Mouse (Mus musculus): ENCODE measurements at regions not wholly inside any gene's neighbourhood (a gene's known extent, or its start where the extent isn't known, plus 50 kb on each side); places are given as distances from the start of the nearest gene placed in this dataset.

DNA sequence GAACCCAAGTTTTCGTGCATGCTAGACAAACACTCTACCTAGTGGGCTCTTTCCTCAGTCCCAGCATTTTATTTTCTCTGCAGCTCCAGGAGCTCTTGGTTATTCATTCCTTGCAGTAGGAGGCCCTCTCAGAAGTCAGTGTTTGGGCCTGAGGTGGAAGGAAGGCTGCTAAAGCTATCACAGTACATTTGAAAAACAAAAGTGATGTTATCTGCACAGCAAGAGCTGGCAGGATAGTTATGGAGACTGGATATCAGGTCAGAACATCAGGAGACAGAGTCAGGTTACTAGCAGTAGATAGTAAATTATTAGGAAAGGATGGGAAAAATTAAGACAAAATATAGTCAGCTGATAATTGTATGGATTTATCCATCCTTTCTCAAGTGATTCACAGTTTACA is 152.2 kb downstream of the Mtx2 start:
- no peak for DNase-seq

DNA sequence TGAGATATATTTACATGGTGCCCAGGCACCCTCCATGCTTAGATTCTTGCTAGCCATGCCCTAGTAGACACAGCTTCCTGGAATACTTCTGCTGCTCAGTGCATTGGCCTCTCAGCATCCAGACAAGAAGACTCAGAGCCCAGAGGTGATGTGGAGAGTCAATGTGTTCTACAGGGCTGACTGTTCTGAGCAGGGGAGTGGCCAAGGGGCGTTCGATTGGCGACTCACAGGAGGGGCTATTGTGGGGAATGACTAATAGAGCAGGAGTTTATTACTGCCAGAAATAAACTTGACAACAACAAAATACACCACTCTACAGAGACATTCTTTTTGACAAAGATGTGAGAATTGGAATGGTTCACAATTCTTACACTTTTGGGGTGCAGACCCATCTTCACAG is 156.3 kb downstream of the Mtx2 start:
- no peak for DNase-seq

- DNase-seq: no peak
Observed at GRCm38 (mm10) chr2:74993802-74994201, 168.2 kb downstream of the Mtx2 start.

- DNase-seq: no peak
Observed at GRCm38 (mm10) chr2:74994998-74995397, 169.4 kb downstream of the Mtx2 start.

DNA sequence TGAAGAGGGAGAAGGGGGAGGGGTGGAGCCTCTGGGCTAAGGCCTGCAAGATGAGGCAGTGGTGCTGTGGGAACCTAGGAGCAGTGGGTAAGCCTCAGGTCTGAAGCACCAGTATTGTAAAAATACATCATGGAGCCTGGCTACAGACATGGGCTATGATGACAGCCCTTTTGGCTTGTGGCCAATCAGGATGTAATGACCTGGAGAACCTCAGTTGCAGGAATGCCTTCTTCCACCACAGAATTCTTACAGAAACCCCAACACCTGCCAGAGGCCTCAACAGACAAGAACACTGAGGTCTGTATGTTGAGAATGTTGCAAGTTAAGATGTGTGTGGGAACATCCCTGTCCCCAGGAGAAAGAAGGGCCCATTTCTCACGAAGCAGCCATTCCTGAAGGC is 172.1 kb downstream of the Mtx2 start:
- DNase-seq: no peak

- DNase-seq: peak; percentile 61 to 70
Observed at GRCm38 (mm10) chr2:75000368-75000796, 174.8 kb downstream of the Mtx2 start.

GRCm38 (mm10) chr2:75002562-75002961 is 177.0 kb downstream of the Mtx2 start:
- DNase-seq: no peak

GRCm38 (mm10) chr2:75008116-75008515 is 182.5 kb downstream of the Mtx2 start:
- peak in 1 of 2 experiments; percentile 24 for DNase-seq

DNA sequence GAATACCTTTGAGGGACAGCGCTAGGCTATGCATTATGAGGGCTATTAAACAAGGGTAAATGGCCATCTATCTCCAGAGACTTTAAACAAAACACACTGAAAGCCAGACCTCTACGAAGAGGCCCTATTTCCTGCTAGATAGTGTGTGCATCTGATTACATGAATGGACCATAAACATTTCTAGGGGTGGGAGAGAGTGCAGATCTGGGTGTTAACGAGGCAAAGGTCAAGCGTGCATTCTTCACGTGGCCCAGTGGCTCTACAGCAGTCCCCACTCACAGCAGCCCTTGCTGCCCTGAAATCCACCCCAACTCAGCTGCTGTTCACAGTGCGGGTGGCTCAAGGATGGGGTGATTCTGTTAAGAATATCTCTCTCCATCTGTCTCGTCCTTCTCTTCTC is 185.0 kb downstream of the Mtx2 start:
- DNase-seq: no peak

- DNase-seq: no peak
Observed at GRCm38 (mm10) chr2:75012046-75012445, 186.4 kb downstream of the Mtx2 start.

DNA sequence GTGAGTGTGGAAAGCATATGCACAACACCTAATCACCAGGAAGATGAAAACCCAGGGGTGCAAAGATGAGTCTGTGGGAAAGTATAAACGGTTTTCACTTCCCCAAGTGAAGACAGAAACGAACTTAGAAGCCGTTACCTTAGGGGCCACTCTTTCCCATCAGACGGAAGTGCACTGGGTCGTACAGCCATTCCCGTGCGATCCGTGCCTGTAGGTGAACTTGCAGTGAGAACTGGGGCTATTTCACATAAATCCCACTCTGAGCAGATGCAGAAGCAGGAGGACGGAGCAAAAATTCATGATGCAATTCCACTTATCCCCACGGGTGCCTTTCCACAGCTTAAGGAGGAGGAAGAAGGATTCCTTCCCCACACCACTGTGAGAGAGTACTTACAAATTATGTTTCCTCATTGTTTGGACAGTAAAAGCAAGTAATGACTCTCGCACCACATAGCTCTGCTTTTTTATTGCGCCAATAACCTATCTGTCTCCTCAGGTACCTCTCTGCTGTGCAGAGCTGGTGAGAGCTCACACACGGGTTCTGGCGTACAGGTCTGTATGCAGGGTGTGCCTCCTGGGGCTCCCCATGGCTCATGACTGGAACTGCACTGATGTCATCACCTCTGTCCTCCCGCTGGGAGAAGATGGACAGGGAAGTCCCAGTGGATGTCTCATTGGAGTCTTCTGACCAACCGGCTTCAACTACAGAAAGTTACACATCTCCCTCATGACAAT is 189.6 kb downstream of the Mtx2 start:
- DNase-seq: no peak

- DNase-seq: peak; percentile 24 to 40
Observed at GRCm38 (mm10) chr2:75019459-75019858, 193.9 kb downstream of the Mtx2 start.

- DNase-seq: peak; percentile 28 to 63
Observed at GRCm38 (mm10) chr2:75021639-75022038, 196.0 kb downstream of the Mtx2 start.

- DNase-seq: no peak
Observed at GRCm38 (mm10) chr2:75028151-75028550, 202.5 kb downstream of the Mtx2 start.

GRCm38 (mm10) chr2:75029089-75029693 is 203.6 kb downstream of the Mtx2 start:
- peak in 1 of 2 experiments; percentile 16 for DNase-seq

DNA sequence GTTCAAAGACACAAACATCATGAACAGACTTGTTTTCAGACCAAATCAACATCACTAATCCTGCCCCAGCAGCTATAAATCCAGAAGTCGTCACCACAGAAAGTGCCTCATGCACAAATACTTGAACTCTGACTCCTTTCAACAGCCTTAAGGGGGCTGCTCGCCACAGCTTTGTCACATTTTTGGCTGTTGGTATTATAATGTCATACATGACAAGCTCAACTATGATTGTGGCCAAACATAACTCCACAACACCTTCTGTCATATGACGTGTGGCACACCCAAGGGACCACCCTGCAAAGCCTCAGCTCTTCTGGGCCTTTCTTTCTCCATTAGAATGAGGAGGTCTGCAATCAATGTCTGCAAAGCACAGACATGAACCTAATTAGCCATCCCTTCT is 209.1 kb downstream of the Mtx2 start:
- DNase-seq: no peak

DNA sequence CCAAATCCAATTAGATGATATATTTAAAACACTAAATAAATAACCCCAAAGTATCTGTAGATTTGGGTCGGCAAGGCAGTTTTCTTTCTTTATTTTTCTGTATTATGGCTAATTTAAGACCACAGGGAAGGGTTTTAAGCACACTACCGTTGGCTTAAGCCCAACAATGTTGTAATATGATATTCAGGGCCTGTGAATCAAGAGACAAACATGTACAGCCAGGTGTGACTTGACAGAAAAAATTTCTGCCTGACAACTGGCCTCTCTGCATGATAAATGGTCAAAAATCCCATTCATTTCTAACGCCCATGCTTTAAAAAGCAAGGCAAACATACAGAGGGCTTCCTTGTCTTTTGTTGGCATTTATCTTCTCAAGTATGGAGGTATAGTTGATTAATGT is 213.5 kb downstream of the Mtx2 start:
- no peak for DNase-seq

GRCm38 (mm10) chr2:75046892-75047291 is 221.3 kb downstream of the Mtx2 start:
- DNase-seq: no peak

GRCm38 (mm10) chr2:75048071-75048470 is 222.5 kb downstream of the Mtx2 start:
- no peak for DNase-seq

DNA sequence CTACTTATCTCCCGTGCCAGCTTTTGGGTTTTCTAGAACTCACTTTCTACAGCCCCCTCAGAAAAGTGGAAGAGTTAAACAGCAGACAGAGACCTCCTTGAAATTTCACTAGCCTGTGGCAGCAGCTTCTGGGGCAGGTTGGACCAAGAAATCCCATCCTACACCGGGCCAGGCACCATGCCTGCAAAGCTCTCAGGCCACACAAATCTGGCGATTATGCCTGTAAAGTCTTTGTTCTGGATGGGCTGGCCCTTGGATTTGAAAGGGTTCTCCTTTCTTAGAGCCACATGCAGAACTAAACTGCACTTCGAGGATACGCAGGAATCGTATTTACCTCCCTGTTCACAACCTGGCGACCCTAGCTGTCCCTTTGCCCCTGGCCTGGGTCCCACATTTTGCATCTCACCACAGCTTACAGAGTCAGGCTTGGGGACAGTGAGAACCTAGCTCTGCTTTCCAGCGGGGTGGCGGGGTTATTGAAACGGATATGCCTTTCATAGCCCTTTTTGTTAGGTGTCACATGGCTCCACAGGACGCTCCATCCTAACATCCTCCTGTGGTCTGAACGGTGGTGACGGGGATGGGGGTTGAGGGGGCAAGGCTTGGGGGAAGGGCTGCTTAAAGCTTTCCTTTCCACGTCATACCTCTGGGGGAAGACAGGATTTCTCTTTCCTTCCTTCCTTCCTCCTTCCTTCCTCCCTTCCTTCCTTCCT is 229.0 kb downstream of the Mtx2 start:
- DNase-seq: peak; percentile 58 to 70

DNA sequence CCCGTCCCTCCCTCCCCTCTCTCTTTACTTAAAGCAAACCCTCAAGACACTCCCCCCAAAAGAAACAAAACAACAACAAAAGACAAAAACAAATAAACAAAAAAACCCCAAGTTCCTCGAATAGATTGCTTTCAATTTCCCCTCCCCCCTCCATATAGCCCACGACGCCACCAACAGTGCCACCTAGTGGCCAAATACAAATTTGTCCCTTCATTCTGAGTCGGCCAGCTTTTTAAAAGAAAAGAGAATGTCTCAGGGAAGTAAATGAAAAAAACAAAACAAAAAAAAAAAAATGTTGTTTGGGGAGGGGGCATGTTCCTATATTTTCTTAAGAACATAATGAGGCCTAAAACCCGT is 229.6 kb downstream of the Mtx2 start:
- DNase-seq: peak; percentile 61 to 71

DNA sequence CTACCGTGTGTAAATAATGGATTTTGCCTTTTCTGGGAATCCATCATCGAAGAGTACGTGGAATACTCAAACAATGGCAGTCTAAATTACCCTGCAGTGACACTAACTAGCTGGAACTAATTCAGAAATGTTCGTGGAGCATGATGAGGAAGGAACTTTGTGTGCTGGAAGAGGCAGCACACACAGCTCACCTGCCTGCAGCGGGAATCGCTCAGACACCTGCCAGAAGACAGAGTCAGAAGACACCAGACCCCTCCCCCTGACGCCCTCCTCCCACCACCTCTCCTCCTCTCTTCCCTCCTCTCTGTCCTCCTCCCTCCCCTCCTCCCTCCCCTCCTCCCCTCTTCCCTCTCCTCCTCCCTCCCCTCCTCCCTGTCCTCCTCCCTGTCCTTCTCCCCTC is 235.4 kb downstream of the Mtx2 start:
- DNase-seq: no peak

DNA sequence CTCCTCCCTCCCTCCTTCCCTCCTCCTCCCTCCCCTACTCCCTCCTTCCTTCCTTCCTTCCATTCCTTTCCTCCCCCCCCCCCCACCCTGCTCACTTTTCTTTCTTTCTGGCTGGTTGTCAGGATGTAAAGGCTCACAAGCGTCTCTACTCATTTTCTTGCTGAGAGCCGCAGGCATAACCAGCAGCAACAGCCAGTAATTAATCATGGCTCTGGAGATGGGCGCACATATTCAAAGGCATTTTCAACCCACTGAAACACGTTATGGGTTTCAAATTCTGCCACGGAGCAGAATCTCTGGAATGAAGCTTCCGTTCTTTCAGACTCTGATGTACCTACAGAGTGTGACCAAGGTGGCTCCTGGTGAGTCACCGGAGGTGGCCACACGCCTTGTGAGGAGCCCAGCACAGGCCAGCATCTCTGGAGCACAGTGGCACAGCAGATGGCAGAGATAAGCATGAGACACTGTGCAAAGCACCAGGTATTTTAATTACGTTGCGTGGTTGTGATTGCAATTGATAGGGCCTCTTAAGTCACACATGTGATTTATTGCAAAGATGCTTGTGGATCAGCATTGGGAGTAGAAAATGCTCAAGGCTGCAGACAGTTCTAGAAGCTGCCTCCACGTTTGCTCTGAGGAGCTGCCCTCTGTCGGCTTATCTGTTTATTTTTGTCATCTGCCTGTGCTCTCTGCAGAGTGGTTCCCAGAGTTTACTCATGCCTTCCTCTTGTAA is 236.0 kb downstream of the Mtx2 start:
- DNase-seq: peak in 1 of 2 experiments; percentile 29

GRCm38 (mm10) chr2:75062189-75062510 is 236.5 kb downstream of the Mtx2 start:
- no peak for DNase-seq
